Mouse (Mus musculus) olfactory bulb, adult 2 months (tissue): ENCODE measurements around the gene Pdk1.

Experiments
- CTCF ChIP-seq: fragments of 200-500 bp; IDR thresholded peaks from 2 replicates; pipeline ENCODE4 v1.5.1; 2012; ENCODE audit warnings: low read depth, mild to moderate bottlenecking, low read length, moderate library complexity; ENCODE audit not compliant: insufficient read depth
- POLR2A ChIP-seq: fragments of 200-500 bp; IDR thresholded peaks from 2 replicates; pipeline ENCODE4 v1.6.1; 2012; ENCODE audit warnings: mild to moderate bottlenecking, low read depth, low read length, moderate library complexity; ENCODE audit not compliant: insufficient read depth

DNA sequence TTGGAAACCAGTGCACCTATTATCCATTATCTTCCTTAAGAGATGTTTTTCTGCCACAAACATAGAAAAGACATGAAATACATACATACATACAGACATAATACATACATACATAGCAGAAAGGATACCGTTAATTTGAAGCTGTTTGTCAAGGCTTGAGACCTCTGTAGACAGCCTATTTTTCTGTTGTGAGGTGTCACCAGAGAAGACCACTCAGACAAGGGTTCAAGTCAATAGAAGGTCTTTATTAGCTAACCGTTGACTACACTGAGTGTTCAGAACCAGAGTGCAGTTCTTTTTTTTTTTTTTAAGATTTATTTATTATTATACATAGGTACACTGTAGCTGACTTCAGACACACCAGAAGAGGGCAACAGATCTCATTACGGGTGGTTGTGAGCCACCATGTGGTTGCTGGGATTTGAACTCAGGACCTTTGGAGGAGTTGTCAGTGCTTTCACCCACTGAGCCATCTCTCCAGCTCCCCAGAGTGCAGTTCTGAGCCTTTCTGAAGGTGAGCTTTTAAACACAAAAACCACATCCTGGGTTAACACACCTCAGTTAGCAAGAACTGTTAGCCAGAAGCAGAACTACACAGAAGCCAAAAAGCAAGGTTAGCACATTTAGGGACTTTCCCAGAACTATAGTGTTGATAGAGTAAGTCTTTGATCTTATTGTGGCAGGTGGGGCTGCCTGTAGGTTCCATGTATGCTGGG is 68.1 kb downstream of the Pdk1 start:
- TF ChIP-seq CTCF (no peak), POLR2A (no peak)
